15 mouse cellular contexts compared by ENCODE assay signal in genomic region chr7:125503374-125504092, GRCm38 (mm10). TPM values are rescaled to one million over a fixed set of nuclear protein-coding genes. Genes with fewer than 3 reads are reported as not detected.
A peak's percentile ranks its signal among the peaks of the same experiment; 100 is the strongest.
DNase-seq lines count a peak whose midpoint lies in the region; ATAC-seq lines count a peak whose summit lies in the region.
"Had no signal": no experiment of that assay in that cellular context is flagged by ENCODE, and none has a peak within 500 bp of the region (broad histone marks: within the 10 kb centered on the region; RNA-seq: fewer than 3 reads in every experiment).

No protein-coding gene starts in this region.

- WGBS in heart, embryonic 12.5 days: 53% methylated on average over 5 of the region's 5 CpGs
- WGBS in lung, embryonic 16.5 days: 74% methylated on average over 5 of the region's 5 CpGs
- 84% methylated on average over 5 of the region's 5 CpGs for WGBS in intestine, embryonic 15.5 days

- no peak overlapping the region for H3K27ac ChIP-seq in heart, embryonic 12.5 days (ENCODE audit: poor library complexity, severe bottlenecking)
- no peak overlapping the region for H3K27ac ChIP-seq in lung, embryonic 16.5 days (ENCODE audit: low read length)
- no peak overlapping the region for H3K27ac ChIP-seq in intestine, embryonic 15.5 days
- H3K27ac ChIP-seq: embryonic facial prominence, embryonic 13.5 days had no signal

- H3K9me3 ChIP-seq in heart, embryonic 12.5 days (replicated peaks): no peaks in the 10 kb centered on the region
- H3K9me3 ChIP-seq in lung, embryonic 16.5 days (ENCODE audit: control insufficient read depth, low read length): no peaks in the 10 kb centered on the region
- no peaks in the 10 kb centered on the region for H3K9me3 ChIP-seq in intestine, embryonic 15.5 days
- H3K9me3 ChIP-seq: embryonic facial prominence, embryonic 13.5 days had no signal

- no peak for ATAC-seq in heart, embryonic 12.5 days (ENCODE audit: insufficient number of reproducible peaks, low FRiP score)
- peak; percentile 68 for ATAC-seq in lung, embryonic 16.5 days (ENCODE audit: low read depth)
- ATAC-seq in hematopoietic stem cell, adult 5-6 weeks (replicated peaks in 1 of 2; ENCODE audit: insufficient read depth in 1 of 2, low FRiP score in 2 of 2, low TSS enrichment in 1 of 2, low read depth in 1 of 2, poor library complexity in 2 of 2, severe bottlenecking in 2 of 2): peak; percentile 84 to 85
- ATAC-seq in monocyte, adult 5-6 weeks (replicated peaks; ENCODE audit: insufficient number of reproducible peaks, low FRiP score, low TSS enrichment, poor library complexity, severe bottlenecking): 0 out of 2 replicates have a peak, but pooled peaks have one; percentile 22
- no peak for ATAC-seq in intestine, embryonic 15.5 days

- peaks cover 7% of the 10 kb centered on the region; the same call in 1 of the 2 replicates for H3K4me1 ChIP-seq in heart, embryonic 12.5 days (replicated peaks)
- H3K4me1 ChIP-seq in lung, embryonic 16.5 days (replicated peaks; ENCODE audit: control insufficient read depth, insufficient read depth, low read length): peaks cover 5% of the 10 kb centered on the region; the same call in 1 of the 2 replicates
- H3K4me1 ChIP-seq in intestine, embryonic 15.5 days (replicated peaks): no peaks in the 10 kb centered on the region
- H3K4me1 ChIP-seq: embryonic facial prominence, embryonic 13.5 days had no signal

- no peak overlapping the region for H3K4me2 ChIP-seq in heart, embryonic 12.5 days
- H3K4me2 ChIP-seq in lung, embryonic 16.5 days (ENCODE audit: low read depth, low read length): no peak overlapping the region
- H3K4me2 ChIP-seq in intestine, embryonic 15.5 days (replicated peaks): no peak overlapping the region
- H3K4me2 ChIP-seq: embryonic facial prominence, embryonic 13.5 days; lung, embryonic 14.5 days had no signal

- H3K9ac ChIP-seq in heart, embryonic 12.5 days: no peak overlapping the region
- H3K9ac ChIP-seq in lung, embryonic 16.5 days (ENCODE audit: low read length): no peak overlapping the region
- no peak overlapping the region for H3K9ac ChIP-seq in intestine, embryonic 15.5 days
- H3K9ac ChIP-seq: embryonic facial prominence, embryonic 13.5 days; lung, embryonic 14.5 days had no signal

- DNase-seq in heart, adult 8-10 months (ENCODE audit: low spot score): peak; percentile 50
- DNase-seq in lung, postnatal 4 days: no peak
- no peak for DNase-seq in kidney, adult 8-10 months
- DNase-seq: cerebellum, adult 18-20 months; kidney, postnatal 4 days; lung, embryonic 14.5 days; midbrain, embryonic 14.5 days; right cerebral cortex, adult 18-20 months; thymus, postnatal 14 days had no signal

- no peak overlapping the region for H3K4me3 ChIP-seq in heart, embryonic 12.5 days
- no peak overlapping the region for H3K4me3 ChIP-seq in lung, embryonic 16.5 days (ENCODE audit: low read length)
- no peak overlapping the region for H3K4me3 ChIP-seq in intestine, embryonic 15.5 days (replicated peaks)
- H3K4me3 ChIP-seq: embryonic facial prominence, embryonic 13.5 days had no signal

- H3K36me3 ChIP-seq in heart, embryonic 12.5 days: no peaks in the 10 kb centered on the region
- H3K36me3 ChIP-seq in lung, embryonic 16.5 days (ENCODE audit: control insufficient read depth, insufficient read depth, low read length): no peaks in the 10 kb centered on the region
- H3K36me3 ChIP-seq in intestine, embryonic 15.5 days: no peaks in the 10 kb centered on the region
- H3K36me3 ChIP-seq: embryonic facial prominence, embryonic 13.5 days had no signal

- H3K27me3 ChIP-seq in heart, embryonic 12.5 days (replicated peaks): no peaks in the 10 kb centered on the region
- H3K27me3 ChIP-seq in lung, embryonic 16.5 days (ENCODE audit: control insufficient read depth, insufficient read depth, low read depth, low read length): no peaks in the 10 kb centered on the region
- H3K27me3 ChIP-seq in intestine, embryonic 15.5 days (replicated peaks): no peaks in the 10 kb centered on the region
- H3K27me3 ChIP-seq: embryonic facial prominence, embryonic 13.5 days had no signal

RNA-seq across cellular contexts. Expression of gene Nsmce1, which starts 12.1 kb away (rescaled TPM):
- total RNA-seq in heart, adult 8-10 months (2022): 10 to 100 TPM; 28.9 to 33.1 (median 31.3) TPM
- polyA plus RNA-seq in heart, embryonic 12.5 days (2016; fragmentation: Nextera tagmentation; extraction: Ambion mirVana): 97.1 and 98.8 TPM in 2 replicates
- 148 and 151 TPM in 2 replicates for polyA plus RNA-seq in lung, embryonic 16.5 days (2015; fragmentation: Nextera tagmentation; extraction: Ambion mirVana)
- 65.5 and 101 TPM in 2 replicates for total RNA-seq in hematopoietic stem cell, adult 5-6 weeks (2017)
- total RNA-seq in monocyte, adult 5-6 weeks (2017): 24.3 to 43.0 TPM (median 42.0 TPM) in 3 replicates
- polyA plus RNA-seq in intestine, embryonic 15.5 days (2015; fragmentation: Nextera tagmentation; extraction: Ambion mirVana): 120 TPM in 2 replicates

RNA-seq across cellular contexts. Expression of gene Il4ra, which starts 48.4 kb away (rescaled TPM):
- 10 to 100 TPM; 11.1 to 16.8 (median 13.5) TPM for total RNA-seq in heart, adult 8-10 months (2022)
- polyA plus RNA-seq in heart, embryonic 12.5 days (2016; fragmentation: Nextera tagmentation; extraction: Ambion mirVana): 3.5 and 3.8 TPM in 2 replicates
- polyA plus RNA-seq in lung, embryonic 16.5 days (2015; fragmentation: Nextera tagmentation; extraction: Ambion mirVana): 18.8 and 19.5 TPM in 2 replicates
- 39.3 and 41.8 TPM in 2 replicates for total RNA-seq in hematopoietic stem cell, adult 5-6 weeks (2017)
- total RNA-seq in monocyte, adult 5-6 weeks (2017): 57.3 to 65.3 TPM (median 57.6 TPM) in 3 replicates
- 10.4 and 11.8 TPM in 2 replicates for polyA plus RNA-seq in intestine, embryonic 15.5 days (2015; fragmentation: Nextera tagmentation; extraction: Ambion mirVana)

RNA-seq across cellular contexts. Expression of gene Kdm8, which starts 59.1 kb away (rescaled TPM):
- 1 to 10 TPM; 3.6 to 6.0 (median 4.0) TPM for total RNA-seq in heart, adult 8-10 months (2022)
- 5.9 and 7.0 TPM in 2 replicates for polyA plus RNA-seq in heart, embryonic 12.5 days (2016; fragmentation: Nextera tagmentation; extraction: Ambion mirVana)
- 12.4 and 13.1 TPM in 2 replicates for polyA plus RNA-seq in lung, embryonic 16.5 days (2015; fragmentation: Nextera tagmentation; extraction: Ambion mirVana)
- total RNA-seq in hematopoietic stem cell, adult 5-6 weeks (2017): 6.8 and 7.0 TPM in 2 replicates
- 0.75 to 5.1 TPM (median 2.6 TPM) in 3 replicates for total RNA-seq in monocyte, adult 5-6 weeks (2017)
- 9.0 and 10.0 TPM in 2 replicates for polyA plus RNA-seq in intestine, embryonic 15.5 days (2015; fragmentation: Nextera tagmentation; extraction: Ambion mirVana)

Comparison
In these comparisons a context has a peak if more than half of its experiments do, and no peak if none do; other contexts are left out.
1. ATAC-seq: peak in lung, embryonic 16.5 days (single experiment), hematopoietic stem cell, adult 5-6 weeks (2 of 2) and monocyte, adult 5-6 weeks (single experiment); none in heart, embryonic 12.5 days (single experiment) and intestine, embryonic 15.5 days (single experiment).